Mouse (Mus musculus) heart, adult 2 months (tissue): ENCODE measurements around the gene Gm38394. TPM values are rescaled to one million over a fixed set of nuclear protein-coding genes. Genes with fewer than 3 reads are reported as not detected.
"Not testable (repeated sequence)": the region's sequence is repeated elsewhere in the genome, so short reads cannot be mapped to it uniquely, and the experiment has no call there.

ENCODE experiments used
- DNase-seq, 2 experiments: peaks; one replicate each; pipeline ENCODE4 v3.0.0; 2021
- H3K27ac ChIP-seq: fragments of 200-600 bp; 2 replicates; pipeline ENCODE4 v1.8.1; 2022
- H3K27me3 ChIP-seq: fragments of 200-500 bp; 2 replicates; pipeline ENCODE4 v1.6.1; 2012; ENCODE audit warnings: mild to moderate bottlenecking, low read length, inconsistent platforms, mixed read lengths; ENCODE audit not compliant: control insufficient read depth, insufficient read depth
- H3K36me3 ChIP-seq: fragments of 200-500 bp; 2 replicates; pipeline ENCODE4 v1.6.1; 2012; ENCODE audit warnings: low read length, inconsistent platforms; ENCODE audit not compliant: control insufficient read depth, insufficient read depth
- H3K4me1 ChIP-seq: fragments of 200-500 bp; 2 replicates; pipeline ENCODE4 v1.6.1; 2011; ENCODE audit warnings: low read length; ENCODE audit not compliant: control insufficient read depth, insufficient read depth
- H3K4me3 ChIP-seq: fragments of 200-600 bp; 2 replicates; pipeline ENCODE4 v1.8.1; 2022
- H3K79me2 ChIP-seq: fragments of 200-500 bp; replicated peaks from 2 replicates; pipeline ENCODE4 v1.6.1; 2012; ENCODE audit warnings: mild to moderate bottlenecking, inconsistent platforms, low read length, moderate library complexity, mixed read lengths; ENCODE audit not compliant: control insufficient read depth, insufficient read depth
- H3K9ac ChIP-seq: fragments of 200-500 bp; 2 replicates; pipeline ENCODE4 v1.6.1; 2012; ENCODE audit warnings: low read depth, mild to moderate bottlenecking, control low read depth, inconsistent platforms, low read length, mixed read lengths
- CTCF ChIP-seq: fragments of 200-600 bp; IDR thresholded peaks from 2 replicates; pipeline ENCODE4 v1.8.1; 2022; ENCODE audit warnings: antibody characterized with exemption, mild to moderate bottlenecking, moderate library complexity
- EP300 ChIP-seq: fragments of 200-500 bp; IDR thresholded peaks from 2 replicates; pipeline ENCODE4 v1.6.1; 2011; ENCODE audit warnings: low read depth, low read length, control low read depth; ENCODE audit not compliant: insufficient read depth
- POLR2A ChIP-seq: fragments of 200-500 bp; IDR thresholded peaks from 2 replicates; pipeline ENCODE4 v1.6.1; 2011; ENCODE audit warnings: mild to moderate bottlenecking, low read depth, low read length, control low read depth; ENCODE audit not compliant: insufficient read depth
- WGBS: fragments of 180-500 bp; shearing (Covaris S2); methylation state at CpG from one replicate; pipeline ENCODE4 v1.1.7; 2018; 5-methylcytosine and 5-hydroxymethylcytosine counted together
- intact Hi-C: fragments of 180-260 bp; cut with DNase I; formaldehyde crosslinking; loops from one replicate; pipeline ENCODE4 v1.15.1; 2025
- polyA plus RNA-seq: library from polyadenylated mRNA; depleted of rRNA; stranded (reverse); fragments of >200 nt; gene quantifications from 2 replicates; pipeline ENCODE4 v1.2.3, GENCODE M21; 2012
- total RNA-seq, 2 experiments: library from RNA; stranded (reverse); gene quantifications; 2 replicates each; pipeline ENCODE4 v1.2.3; 2021

The Gm38394 gene
- total and polyA plus RNA-seq, 3 experiments: 2.5 to 15.0 (median 14.5) TPM

DNA sequence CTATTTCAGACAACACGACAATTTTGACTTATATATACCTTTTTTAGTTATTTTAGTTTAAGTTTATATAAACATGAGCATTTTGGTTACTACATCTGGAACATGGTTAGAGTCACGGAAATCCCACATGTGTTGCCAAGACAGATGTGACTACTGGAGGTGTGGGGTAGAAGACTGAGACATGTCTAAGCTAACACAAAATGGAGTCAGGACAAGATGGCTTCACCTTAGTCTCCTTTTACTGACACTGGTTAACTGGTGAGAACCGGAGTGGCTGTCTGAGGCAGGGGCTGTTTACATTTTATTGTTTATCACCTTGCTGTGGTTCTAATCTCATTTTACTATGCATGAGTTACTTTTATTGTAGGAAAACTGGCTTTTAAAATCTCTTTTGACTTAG, 7.5 kb upstream of the Gm38394 start:
- H3K27ac ChIP-seq: no peak overlapping the region
- H3K9ac ChIP-seq: no peak overlapping the region
- no peaks in the 10 kb centered on the region for H3K79me2 ChIP-seq
- intact Hi-C loops: no loop called here
- H3K36me3 ChIP-seq: no peaks in the 10 kb centered on the region
- no peak overlapping the region for H3K4me3 ChIP-seq
- no peaks in the 10 kb centered on the region for H3K27me3 ChIP-seq
- WGBS: 90% methylated on average over 3 of the region's 3 CpGs
- TF ChIP-seq CTCF (no peak), EP300 (no peak), POLR2A (no peak)
- no peak for DNase-seq
- no peaks in the 10 kb centered on the region for H3K4me1 ChIP-seq

DNA sequence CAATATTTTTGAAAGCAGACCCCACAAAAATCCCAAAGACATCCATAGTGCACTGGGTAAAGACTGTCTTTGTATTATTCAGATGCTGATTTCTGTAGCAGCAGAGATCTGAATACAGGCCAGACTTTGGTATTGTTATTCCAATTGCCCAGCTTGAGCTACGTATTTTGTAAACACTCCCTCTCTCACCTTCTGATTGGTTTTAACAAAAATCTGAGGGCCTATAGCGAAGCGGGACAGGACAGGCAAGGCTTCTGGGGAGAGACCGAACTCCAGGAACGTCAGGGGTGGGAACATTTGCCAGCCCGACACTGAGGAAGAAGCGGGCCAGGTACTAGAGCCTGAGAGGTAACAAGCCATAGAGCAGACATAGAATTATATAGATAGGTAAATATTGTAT, 6.6 kb upstream of the Gm38394 start:
- TF ChIP-seq CTCF (no peak), POLR2A (no peak), EP300 (no peak)
- Histone ChIP-seq H3K9ac (no peak overlapping the region), H3K79me2 (no peaks in the 10 kb centered on the region), H3K4me1 (no peaks in the 10 kb centered on the region), H3K27me3 (no peaks in the 10 kb centered on the region), H3K36me3 (no peaks in the 10 kb centered on the region), H3K27ac (no peak overlapping the region), H3K4me3 (no peak overlapping the region)
- DNase-seq: no peak
- intact Hi-C loops: no loop called here
- WGBS: 87% methylated on average over 7 of the region's 7 CpGs

DNA sequence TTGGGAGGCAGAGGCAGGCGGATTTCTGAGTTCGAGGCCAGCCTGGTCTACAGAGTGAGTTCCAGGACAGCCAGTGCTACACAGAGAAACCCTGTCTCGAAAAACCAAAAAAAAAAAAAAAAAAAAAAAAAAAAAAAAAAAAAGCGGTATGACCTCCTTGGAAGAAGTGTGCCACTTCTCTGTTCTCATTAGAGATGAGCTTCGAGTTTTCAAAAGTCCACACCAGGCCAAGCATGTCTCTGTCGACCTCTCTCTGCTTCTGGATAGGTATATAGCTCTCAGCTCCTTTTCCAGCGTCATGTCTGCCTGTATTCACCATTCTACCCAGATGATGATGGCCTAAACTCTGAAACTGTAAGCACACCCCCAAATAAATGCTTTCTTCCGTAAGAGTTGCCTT, 4.6 kb upstream of the Gm38394 start:
- H3K27ac ChIP-seq, H3K36me3 ChIP-seq, H3K4me3 ChIP-seq, DNase-seq, H3K4me1 ChIP-seq, H3K27me3 ChIP-seq, intact Hi-C loops, H3K79me2 ChIP-seq, H3K9ac ChIP-seq: not testable (repeated sequence)
- 82% methylated on average over 8 of the region's 8 CpGs for WGBS

DNA sequence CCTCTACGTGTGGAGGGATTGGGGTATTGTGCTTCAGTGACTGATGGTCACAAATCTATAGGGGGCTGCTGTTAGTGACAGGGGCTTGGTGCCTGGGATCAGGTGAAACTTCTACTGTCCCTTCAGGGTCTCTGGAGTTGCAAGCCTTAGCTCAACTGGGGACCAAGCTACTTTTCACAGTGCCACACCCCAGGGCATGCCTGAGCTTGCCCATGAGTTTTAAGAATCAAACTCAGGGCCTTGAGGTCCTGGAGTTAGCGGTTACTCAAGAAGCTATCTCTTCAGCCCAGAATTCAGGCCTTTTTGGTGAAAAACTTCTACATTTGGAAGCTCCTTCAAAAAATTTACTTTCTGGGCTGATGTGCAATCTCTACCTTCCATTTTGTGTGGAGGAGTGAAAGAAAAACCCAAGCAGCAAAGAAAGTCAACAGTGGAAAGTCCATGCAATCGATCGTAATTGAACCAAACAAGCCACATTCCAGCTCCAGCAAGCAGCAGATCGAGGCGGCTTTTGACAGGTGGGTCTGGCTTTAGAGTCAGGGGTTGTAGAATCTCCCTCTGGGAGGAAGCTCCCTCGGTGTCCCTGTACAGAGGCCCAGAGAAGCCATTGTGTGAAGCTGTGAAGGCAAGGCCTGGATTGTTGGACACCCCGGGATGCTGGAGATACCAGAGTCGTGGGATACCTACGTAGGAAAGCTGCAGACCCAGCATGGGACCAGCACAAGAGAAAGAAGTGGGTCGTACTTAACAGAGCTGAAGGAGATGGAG, 3.3 kb upstream of the Gm38394 start:
- intact Hi-C loops: no loop called here
- Histone ChIP-seq H3K4me1 (peaks cover 3% of the 10 kb centered on the region), H3K4me3 (no peak overlapping the region), H3K36me3 (peaks cover 11% of the 10 kb centered on the region), H3K9ac (no peak overlapping the region), H3K27me3 (no peaks in the 10 kb centered on the region), H3K27ac (no peak overlapping the region), H3K79me2 (peaks cover 4% of the 10 kb centered on the region)
- no peak for DNase-seq
- WGBS: 80% methylated on average over 11 of the region's 11 CpGs
- no peak for TF ChIP-seq POLR2A
- TF ChIP-seq CTCF: no peak
- TF ChIP-seq EP300: no peak

DNA sequence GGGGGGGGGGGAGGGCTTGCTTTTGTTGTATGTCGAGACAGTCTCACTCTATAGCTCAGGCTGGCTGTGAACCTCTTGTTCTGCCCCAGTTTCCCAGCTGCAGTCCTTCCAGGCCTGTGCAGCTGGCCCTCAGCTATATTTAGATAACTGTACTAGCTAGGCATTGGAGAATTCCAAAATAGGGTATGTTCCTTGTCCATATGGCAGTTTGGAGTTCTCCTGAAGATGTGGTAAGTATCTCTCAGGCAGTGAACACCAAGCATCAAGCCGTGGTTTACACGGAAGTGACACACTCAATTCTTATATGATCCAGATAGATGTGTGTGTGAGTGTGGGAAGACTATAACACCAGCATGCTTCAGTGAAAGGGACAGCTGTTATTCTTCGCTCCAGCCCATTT, 2.3 kb upstream of the Gm38394 start:
- Histone ChIP-seq H3K79me2 (peaks cover 8% of the 10 kb centered on the region), H3K27me3 (no peaks in the 10 kb centered on the region), H3K27ac (no peak overlapping the region), H3K36me3 (peaks cover 21% of the 10 kb centered on the region), H3K9ac (no peak overlapping the region), H3K4me3 (no peak overlapping the region), H3K4me1 (peaks cover 8% of the 10 kb centered on the region)
- intact Hi-C loops: no loop called here
- TF ChIP-seq CTCF (no peak), EP300 (no peak), POLR2A (no peak)
- DNase-seq: no peak
- 66% methylated on average over 4 of the region's 4 CpGs for WGBS

DNA sequence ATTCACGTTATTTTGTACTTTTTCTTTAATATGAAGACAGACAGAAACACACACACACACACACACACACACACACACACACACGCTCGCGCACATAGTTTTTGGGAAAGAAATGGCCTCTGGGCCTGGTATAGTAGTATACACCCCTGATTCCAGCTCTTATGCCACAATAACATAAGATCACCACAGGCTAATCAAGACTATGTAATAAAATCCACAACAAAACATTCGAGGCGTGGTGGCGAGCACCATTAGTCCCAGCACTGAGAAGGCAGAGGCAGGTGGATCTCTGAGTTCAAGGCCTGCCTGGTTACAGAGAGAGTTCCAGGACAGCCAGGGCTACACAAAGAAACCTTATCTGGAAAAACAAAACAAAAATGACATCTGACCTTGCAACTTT, 1.8 kb upstream of the Gm38394 start:
- H3K27ac ChIP-seq: no peak overlapping the region
- intact Hi-C loops: no loop called here
- TF ChIP-seq POLR2A (no peak), EP300 (no peak), CTCF (no peak)

More for the DNA sequence above, 1.8 kb upstream of the Gm38394 start:
- WGBS: 96% methylated on average over 7 of the region's 7 CpGs
- Histone ChIP-seq H3K4me3 (no peak overlapping the region), H3K9ac (no peak overlapping the region), H3K79me2 (peaks cover 8% of the 10 kb centered on the region), H3K4me1 (peaks cover 9% of the 10 kb centered on the region), H3K36me3 (peaks cover 24% of the 10 kb centered on the region), H3K27me3 (no peaks in the 10 kb centered on the region)
- no peak for DNase-seq
